Mouse (Mus musculus): ENCODE results near the gene Hsd17b1. TPM values are rescaled to one million over a fixed set of nuclear protein-coding genes. Genes with fewer than 3 reads are reported as not detected.

Gene Hsd17b1
- total RNA-seq (2017), result 1.2 TPM in 1 of 2 replicates, not detected in the other

DNA sequence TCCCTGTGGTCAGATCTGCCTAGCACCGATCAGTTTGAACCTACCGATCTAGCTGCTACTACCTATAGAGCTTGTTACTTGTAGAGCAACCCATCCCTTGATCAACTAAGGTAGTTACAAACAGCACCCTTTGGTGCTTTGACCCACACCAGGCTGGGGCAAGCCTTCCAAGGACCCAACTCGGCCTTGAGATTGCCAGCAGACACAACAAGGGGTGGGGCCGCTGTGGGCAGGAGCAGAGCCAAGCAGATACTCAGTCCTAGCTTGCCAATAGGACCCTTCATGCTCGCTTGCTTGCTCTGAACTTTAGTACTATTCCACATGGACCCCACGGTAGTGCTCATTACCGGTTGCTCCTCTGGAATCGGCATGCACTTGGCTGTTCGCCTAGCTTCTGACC lies at the start of gene Hsd17b1:
Gene Hsd17b1 (plus strand): TSS at position 291 of the 400 bp plus-strand sequence.
- no peak for ATAC-seq (replicated peaks; ENCODE audit: low read depth, poor library complexity, severe bottlenecking)

- ATAC-seq (replicated peaks; ENCODE audit: low read depth, poor library complexity, severe bottlenecking), result no peak
Measured at GRCm38 (mm10) chr11:101029320-101029719, 48.9 kb upstream of the Hsd17b1 start.

- ATAC-seq (replicated peaks; ENCODE audit: low read depth, poor library complexity, severe bottlenecking), result no peak
Measured at GRCm38 (mm10) chr11:101030136-101030807, 47.9 kb upstream of the Hsd17b1 start.

DNA sequence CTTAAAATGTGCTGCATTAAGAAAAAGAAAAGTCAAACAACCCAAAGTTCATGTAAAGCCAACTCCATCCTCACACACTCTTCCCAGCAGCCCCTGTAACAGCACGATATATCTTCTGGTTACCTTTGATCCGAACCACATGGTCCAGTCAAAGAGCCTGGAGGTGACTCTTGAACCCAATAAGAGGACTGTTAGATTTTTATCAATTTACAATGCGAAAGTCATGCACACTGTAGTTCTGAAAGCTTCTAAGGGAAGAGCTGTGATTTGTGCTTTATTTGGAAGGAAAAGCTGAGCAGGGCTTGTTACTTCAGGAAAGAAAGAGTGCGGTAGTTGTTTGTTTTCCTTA lies 47.4 kb upstream of the Hsd17b1 start:
- ATAC-seq (replicated peaks; ENCODE audit: low read depth, poor library complexity, severe bottlenecking), result no peak

DNA sequence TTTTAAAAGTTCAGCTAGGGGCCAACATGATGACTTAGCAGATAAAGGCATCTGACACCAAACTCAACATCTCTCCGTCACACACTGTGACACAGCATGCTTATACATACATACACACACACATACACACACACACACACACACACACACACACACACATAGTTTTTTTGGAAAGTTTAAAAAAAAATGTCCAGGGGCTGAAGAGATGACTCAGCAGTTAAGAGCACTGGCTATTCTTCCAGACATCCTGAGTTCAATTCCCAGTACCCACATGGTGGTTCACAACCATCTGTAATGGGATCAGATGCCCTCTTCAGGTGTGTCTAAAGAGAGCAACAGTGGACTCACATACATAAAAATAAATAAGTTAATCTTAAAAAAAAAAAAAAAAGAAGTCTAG lies 46.7 kb upstream of the Hsd17b1 start:
- ATAC-seq (replicated peaks; ENCODE audit: low read depth, poor library complexity, severe bottlenecking), result no peak

- ATAC-seq (replicated peaks; ENCODE audit: low read depth, poor library complexity, severe bottlenecking), result no peak
Measured at GRCm38 (mm10) chr11:101033856-101034500, 44.2 kb upstream of the Hsd17b1 start.

- ATAC-seq (replicated peaks; ENCODE audit: low read depth, poor library complexity, severe bottlenecking), result no peak
Measured at GRCm38 (mm10) chr11:101034614-101035327, 43.4 kb upstream of the Hsd17b1 start.

- ATAC-seq (replicated peaks; ENCODE audit: low read depth, poor library complexity, severe bottlenecking), result no peak
Measured at GRCm38 (mm10) chr11:101035328-101035695, 42.9 kb upstream of the Hsd17b1 start.

DNA sequence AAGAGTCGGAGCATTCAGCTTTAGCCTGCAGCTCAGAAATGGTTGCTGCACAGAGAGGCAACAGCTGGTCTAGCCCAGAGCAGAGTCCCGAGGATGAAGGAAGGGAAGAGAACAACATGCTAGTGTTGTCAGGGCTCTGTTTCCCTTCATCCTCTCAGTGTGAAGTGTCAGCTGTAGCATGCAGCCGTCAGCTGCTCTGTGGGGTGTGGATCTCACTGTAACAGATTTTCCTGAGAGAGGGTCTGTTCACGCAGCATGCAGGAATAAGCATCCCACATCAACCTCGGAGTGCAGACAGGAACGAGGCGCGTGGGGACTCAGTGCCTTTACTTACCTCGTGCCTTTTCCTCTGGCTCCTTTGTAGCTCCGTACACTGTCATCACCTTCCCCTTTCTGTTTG lies 40.4 kb upstream of the Hsd17b1 start:
- ATAC-seq (replicated peaks; ENCODE audit: low read depth, poor library complexity, severe bottlenecking), result no peak

DNA sequence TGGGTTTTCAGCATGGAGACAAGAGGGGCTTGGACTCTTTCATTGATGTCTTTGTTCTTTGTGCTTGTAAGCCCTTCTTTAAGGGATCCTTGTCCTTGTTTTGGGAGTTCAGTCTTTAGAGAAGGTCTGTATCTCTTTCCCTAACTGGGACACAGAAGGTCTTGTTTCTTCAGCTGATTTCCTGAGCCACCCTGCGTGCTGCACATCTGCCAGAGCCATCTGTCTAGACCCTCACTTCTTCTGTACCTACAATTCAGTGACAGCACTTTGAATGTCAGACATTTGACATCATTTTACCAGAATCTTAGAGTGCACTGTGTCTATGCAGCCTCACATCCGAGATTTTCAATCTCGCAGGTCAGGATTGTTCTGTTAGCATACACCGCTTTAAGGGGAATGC lies 32.4 kb upstream of the Hsd17b1 start:
- ATAC-seq (replicated peaks; ENCODE audit: low read depth, poor library complexity, severe bottlenecking), result no peak

- ATAC-seq (replicated peaks; ENCODE audit: low read depth, poor library complexity, severe bottlenecking), result no peak
Measured at GRCm38 (mm10) chr11:101046440-101046839, 31.8 kb upstream of the Hsd17b1 start.

DNA sequence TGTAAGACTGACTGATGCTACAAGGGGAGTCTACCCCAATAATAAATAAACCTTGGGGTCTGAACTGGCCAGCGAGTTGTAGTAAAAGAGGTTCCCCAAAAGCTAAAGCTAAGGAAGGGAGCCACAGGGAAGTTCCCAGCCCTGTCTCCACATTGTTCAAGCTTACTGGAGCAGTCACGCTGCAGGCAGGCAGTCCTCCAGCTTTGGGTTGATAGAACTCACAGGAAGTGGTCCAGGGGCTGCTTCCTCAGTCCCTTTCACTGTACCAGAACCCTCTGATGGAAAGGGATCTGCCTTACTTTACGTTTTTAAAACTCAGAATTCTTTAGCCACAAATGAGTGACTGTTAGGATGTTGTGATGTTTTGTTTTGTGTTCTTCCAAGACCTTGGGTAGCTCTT lies 30.7 kb upstream of the Hsd17b1 start:
- ATAC-seq (replicated peaks; ENCODE audit: low read depth, poor library complexity, severe bottlenecking), result no peak

- ATAC-seq (replicated peaks; ENCODE audit: low read depth, poor library complexity, severe bottlenecking), result no peak
Measured at GRCm38 (mm10) chr11:101050359-101050758, 27.9 kb upstream of the Hsd17b1 start.

GRCm38 (mm10) chr11:101051051-101051493 lies 27.1 kb upstream of the Hsd17b1 start:
- ATAC-seq (replicated peaks; ENCODE audit: low read depth, poor library complexity, severe bottlenecking), result no peak

DNA sequence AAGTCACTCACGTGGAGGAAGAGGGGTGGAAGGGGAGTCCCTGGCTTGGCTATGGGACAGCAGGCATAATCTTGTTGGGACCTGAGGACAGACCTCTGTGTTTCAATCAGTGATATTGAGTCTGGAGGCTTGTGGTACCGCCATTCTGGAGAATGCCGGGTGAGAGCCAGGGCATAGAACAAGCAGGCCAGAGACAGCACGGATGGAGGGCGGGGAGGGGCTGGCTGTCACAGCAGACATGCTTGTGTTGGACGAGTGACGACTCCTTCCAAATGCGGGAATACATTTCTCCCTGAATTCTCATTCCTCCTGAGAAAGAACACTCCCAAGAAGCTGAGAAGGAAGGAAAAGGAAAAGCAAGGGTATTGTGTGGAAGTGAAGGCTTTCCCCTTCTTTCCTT lies 26.6 kb upstream of the Hsd17b1 start:
- ATAC-seq (replicated peaks; ENCODE audit: low read depth, poor library complexity, severe bottlenecking), result no peak

- ATAC-seq (replicated peaks; ENCODE audit: low read depth, poor library complexity, severe bottlenecking), result no peak
Measured at GRCm38 (mm10) chr11:101052751-101053473, 25.3 kb upstream of the Hsd17b1 start.

DNA sequence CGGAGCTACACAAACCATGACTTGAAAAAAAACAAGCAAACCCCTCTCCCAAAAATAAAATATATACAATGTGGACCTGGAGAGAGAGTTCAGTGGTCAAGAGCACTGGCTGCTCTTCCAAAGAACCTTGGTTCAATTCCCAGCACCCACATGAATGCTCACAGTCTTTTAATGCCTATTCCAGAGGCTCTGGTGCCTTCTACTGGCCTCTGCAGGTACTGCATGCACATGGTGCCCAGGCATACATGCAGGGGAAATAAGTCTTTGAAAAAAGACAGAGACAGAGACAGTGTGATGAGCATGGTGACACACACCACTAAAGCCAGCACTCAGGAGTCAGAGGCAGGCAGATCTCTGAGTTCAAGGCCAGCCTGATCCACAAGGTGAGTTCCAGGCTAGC lies 24.2 kb upstream of the Hsd17b1 start:
- 0 out of 2 replicates have a peak, but pooled peaks have one; percentile 12 for ATAC-seq (replicated peaks; ENCODE audit: low read depth, poor library complexity, severe bottlenecking)

DNA sequence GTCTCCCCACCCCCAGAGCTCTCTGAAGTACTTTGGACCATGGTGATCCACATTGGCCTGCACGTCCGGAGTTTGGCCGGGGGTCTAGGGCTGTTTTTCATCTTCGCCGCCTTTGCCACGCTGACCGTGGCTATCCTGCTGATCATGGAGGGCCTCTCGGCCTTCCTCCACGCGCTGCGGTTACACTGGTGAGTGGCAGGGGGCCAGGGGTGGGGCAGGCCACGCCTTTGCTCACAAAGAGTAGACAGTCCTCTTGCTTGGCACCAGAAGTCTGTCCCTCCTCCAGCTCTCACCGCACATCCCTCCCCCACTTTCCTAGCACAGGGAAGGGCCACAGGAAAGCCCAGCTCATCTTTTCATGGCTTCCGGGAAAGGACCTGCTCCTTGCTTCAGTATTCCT lies 22.8 kb upstream of the Hsd17b1 start:
- ATAC-seq (replicated peaks; ENCODE audit: low read depth, poor library complexity, severe bottlenecking), result no peak

DNA sequence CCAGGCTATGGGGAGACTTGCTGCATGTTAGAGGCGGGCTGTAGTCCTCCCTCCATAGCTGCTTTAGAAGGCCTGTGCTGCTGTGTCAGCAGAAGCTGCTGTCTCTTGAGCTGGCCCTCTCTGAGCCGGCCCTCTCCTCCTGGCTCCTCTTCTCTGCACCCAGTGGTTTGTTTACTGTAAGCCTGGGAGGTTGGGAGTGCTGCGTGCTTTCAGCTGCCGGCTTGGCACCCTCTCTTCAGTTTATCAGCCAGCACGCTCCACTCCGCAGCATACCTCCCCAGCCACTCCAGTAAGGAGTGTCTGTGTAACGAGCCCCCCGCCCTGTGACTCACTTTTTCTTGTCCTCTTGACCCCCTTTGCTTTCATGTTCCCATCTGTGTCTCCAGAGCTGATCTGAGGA lies 21.3 kb upstream of the Hsd17b1 start:
- ATAC-seq (replicated peaks; ENCODE audit: low read depth, poor library complexity, severe bottlenecking), result no peak

DNA sequence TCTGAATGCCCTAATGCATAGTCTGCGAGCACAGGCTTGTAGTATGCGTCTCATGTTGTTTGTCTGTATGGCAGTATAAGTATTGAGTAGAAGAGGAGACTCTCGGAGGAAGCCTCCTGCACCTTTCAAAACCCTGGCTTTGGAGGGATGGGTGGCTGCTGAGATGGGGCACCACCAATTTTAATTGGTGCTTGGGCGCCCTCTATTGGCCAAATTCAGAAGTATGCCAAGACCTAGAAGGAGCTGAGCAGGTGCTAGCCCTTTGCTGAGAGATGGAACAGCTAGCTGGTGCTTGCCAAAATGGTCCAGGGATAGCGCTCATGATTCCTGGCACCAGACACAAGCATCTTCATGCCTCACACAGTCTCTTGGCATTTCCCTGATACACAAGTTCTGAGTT lies 20.4 kb upstream of the Hsd17b1 start:
- peak; percentile 67 for ATAC-seq (replicated peaks; ENCODE audit: low read depth, poor library complexity, severe bottlenecking)

GRCm38 (mm10) chr11:101058726-101059125 lies 19.5 kb upstream of the Hsd17b1 start:
- ATAC-seq (replicated peaks; ENCODE audit: low read depth, poor library complexity, severe bottlenecking), result no peak
